Mouse (Mus musculus) brain, embryonic 14.5 days (tissue): ENCODE data around the gene Krt75.

Source experiments
- CTCF ChIP-seq: fragments of 200-500 bp; IDR thresholded peaks from 2 replicates; pipeline ENCODE4 v1.5.1; 2012; ENCODE audit warnings: inconsistent platforms, mild to moderate bottlenecking, moderate library complexity, borderline replicate concordance; ENCODE audit not compliant: insufficient read depth, insufficient read length; ENCODE audit errors: extremely low read depth
- POLR2A ChIP-seq: fragments of 200-500 bp; IDR thresholded peaks from 2 replicates; pipeline ENCODE4 v1.6.1; 2012; ENCODE audit warnings: mild to moderate bottlenecking, inconsistent platforms, borderline replicate concordance; ENCODE audit not compliant: poor library complexity, insufficient read depth, insufficient read length, severe bottlenecking; ENCODE audit errors: extremely low read depth

DNA sequence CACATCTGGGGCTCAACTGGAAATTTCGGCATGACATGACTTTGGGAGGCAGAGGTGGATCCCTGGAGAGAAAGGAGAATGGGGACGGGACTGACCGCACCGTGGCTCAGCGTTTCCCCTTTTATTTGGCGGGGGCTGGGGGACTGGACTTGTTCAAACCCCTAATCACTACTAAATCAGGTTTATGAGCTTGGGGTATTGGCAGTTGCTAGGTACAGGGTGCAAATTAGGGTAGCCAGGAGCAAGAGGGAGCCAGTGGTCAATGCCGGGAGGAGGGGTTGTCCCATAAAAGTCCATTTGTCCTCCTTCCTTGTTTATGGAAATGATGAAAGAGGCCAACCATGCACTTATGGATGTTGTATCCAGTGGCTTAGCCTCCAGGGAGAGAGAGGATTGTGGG lies 23.1 kb downstream of the Krt75 start, which contains the start of gene Krt82:
- TF ChIP-seq POLR2A (no peak), CTCF (no peak)
